Mouse (Mus musculus) intestine, postnatal 0 days (tissue): ENCODE measurements around the gene Gm47996. TPM values are rescaled to one million over a fixed set of nuclear protein-coding genes. Genes with fewer than 3 reads are reported as not detected.
A peak's percentile ranks its signal among the peaks of the same experiment; 100 is the strongest.
"Not testable (repeated sequence)": the region's sequence is repeated elsewhere in the genome, so short reads cannot be mapped to it uniquely, and the experiment has no call there.

Experiments
- ATAC-seq: fragments of 200-750 bp; cut with Nextera tagmentation; 2 replicates; pipeline ENCODE4 v1.8.0; 2017; ENCODE audit warnings: mild to moderate bottlenecking, moderate TSS enrichment, moderate library complexity
- H3K27ac ChIP-seq: fragments of 300-500 bp; sonication (generic); 2 replicates; pipeline ENCODE4 v1.5.1; 2014; ENCODE audit warnings: mild to moderate bottlenecking, low read depth, low read length, moderate library complexity
- H3K27me3 ChIP-seq: fragments of 300-500 bp; sonication (generic); replicated peaks from 2 replicates; pipeline ENCODE4 v1.6.1; 2014; ENCODE audit warnings: low read length, mixed read lengths; ENCODE audit not compliant: control insufficient read depth, insufficient read depth
- H3K36me3 ChIP-seq: fragments of 300-500 bp; sonication (generic); 2 replicates; pipeline ENCODE4 v1.6.1; 2014; ENCODE audit warnings: mild to moderate bottlenecking, moderate library complexity; ENCODE audit not compliant: control insufficient read depth, insufficient read depth
- H3K4me1 ChIP-seq: fragments of 300-500 bp; sonication (generic); replicated peaks from 2 replicates; pipeline ENCODE4 v1.6.1; 2014; ENCODE audit warnings: antibody characterized with exemption, low read length, mixed read lengths; ENCODE audit not compliant: control insufficient read depth, insufficient read depth
- H3K4me2 ChIP-seq: fragments of 300-500 bp; sonication (generic); replicated peaks from 2 replicates; pipeline ENCODE4 v1.6.1; 2014; ENCODE audit warnings: low read depth, mild to moderate bottlenecking, moderate library complexity
- H3K4me3 ChIP-seq: fragments of 300-500 bp; sonication (generic); 2 replicates; pipeline ENCODE4 v1.5.1; 2014; ENCODE audit warnings: low read depth, low read length
- H3K9ac ChIP-seq: fragments of 300-500 bp; sonication (generic); 2 replicates; pipeline ENCODE4 v1.6.1; 2014; ENCODE audit warnings: mild to moderate bottlenecking, low read depth, low read length
- H3K9me3 ChIP-seq: fragments of 300-500 bp; sonication (generic); 2 replicates; pipeline ENCODE4 v1.6.1; 2016; ENCODE audit warnings: mixed run types; ENCODE audit not compliant: control insufficient read depth
- CTCF ChIP-seq: sonication (generic); IDR thresholded peaks from 2 replicates; pipeline ENCODE4 v1.5.1; 2016; ENCODE audit warnings: low read depth, mild to moderate bottlenecking, control low read depth, antibody characterized with exemption, moderate library complexity
- WGBS: fragments of 180-500 bp; shearing (Covaris S2); extraction: QIAGEN DNeasy Blood & Tissue Kit; methylation state at CpG from one replicate; pipeline ENCODE4 v1.1.7; 2014; 5-methylcytosine and 5-hydroxymethylcytosine counted together
- polyA plus RNA-seq: library from polyadenylated mRNA; unstranded; fragments of >200 nt; fragmentation: Nextera tagmentation; extraction: Ambion mirVana; gene quantifications from 2 replicates; pipeline ENCODE4 v1.2.1, GENCODE M21; 2015

Gm47996 gene
- polyA plus RNA-seq, result not detected in 2 replicates

DNA sequence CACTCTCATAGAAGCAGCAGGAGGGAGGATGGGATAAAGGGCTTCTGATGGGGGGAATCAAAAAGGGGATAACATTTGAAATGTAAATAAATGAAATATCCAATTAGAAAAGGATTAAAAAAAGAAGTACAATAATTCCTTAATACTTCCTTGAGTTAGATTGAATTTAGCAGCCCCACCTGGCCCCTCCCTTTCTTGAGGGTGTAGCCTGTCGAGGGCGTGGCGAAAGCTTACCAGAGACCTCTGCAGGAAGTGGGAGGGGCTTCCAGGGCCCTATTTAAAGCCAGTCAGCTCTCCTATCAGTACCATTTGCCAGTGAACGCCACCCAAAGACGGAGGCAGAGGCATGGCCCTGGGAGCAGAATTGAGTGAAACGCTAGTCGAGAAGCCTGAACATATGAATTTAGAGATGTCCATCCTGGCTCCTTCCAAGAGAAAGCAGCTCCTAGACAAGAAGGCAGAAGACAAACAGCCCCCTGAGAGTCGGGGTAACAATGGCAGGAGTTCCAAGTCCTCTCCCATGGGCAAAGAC is at the start of gene Gm47996:
Gene Gm47996, plus strand, starts transcription at position 308 of the 532 bp plus-strand sequence.
- not testable (repeated sequence) for H3K4me2 ChIP-seq, H3K4me1 ChIP-seq, H3K9me3 ChIP-seq, H3K9ac ChIP-seq, ATAC-seq, H3K4me3 ChIP-seq, H3K27ac ChIP-seq, H3K27me3 ChIP-seq, H3K36me3 ChIP-seq
- 94% methylated on average over 4 of the region's 8 CpGs for WGBS

- H3K4me2 ChIP-seq, result no peak overlapping the region
- no peaks in the 10 kb centered on the region for H3K9me3 ChIP-seq
- H3K27me3 ChIP-seq, result no peaks in the 10 kb centered on the region
- H3K36me3 ChIP-seq, result no peaks in the 10 kb centered on the region
- peaks cover 7% of the 10 kb centered on the region for H3K4me1 ChIP-seq
- H3K4me3 ChIP-seq, result no peak overlapping the region
- 0 out of 2 replicates have a peak, but pooled peaks have one; percentile 20 for ATAC-seq
- TF ChIP-seq CTCF, result no peak
- peak overlapping the region; percentile 57; the same call in 1 of the 2 replicates for H3K27ac ChIP-seq
- no peak overlapping the region for H3K9ac ChIP-seq
- WGBS, result 19% methylated on average over 8 of the region's 8 CpGs
Measured at GRCm38 (mm10) chr1:151166031-151166430, 43.9 kb upstream of the Gm47996 start.

GRCm38 (mm10) chr1:151167297-151168047 is 42.5 kb upstream of the Gm47996 start:
- Histone ChIP-seq H3K4me2 (peak overlapping the region; percentile 40), H3K9me3 (no peaks in the 10 kb centered on the region), H3K27me3 (no peaks in the 10 kb centered on the region), H3K4me3 (no peak overlapping the region), H3K27ac (peak overlapping the region; percentile 74), H3K4me1 (peaks cover 7% of the 10 kb centered on the region), H3K36me3 (no peaks in the 10 kb centered on the region), H3K9ac (0 out of 2 replicates have a peak overlapping the region, but pooled peaks have one; percentile 22)
- WGBS, result 15% methylated on average over 12 of the region's 12 CpGs
- ATAC-seq, result peak; percentile 66
- TF ChIP-seq CTCF, result no peak

GRCm38 (mm10) chr1:151168637-151169036 is 41.3 kb upstream of the Gm47996 start:
- ATAC-seq, result 0 out of 2 replicates have a peak, but pooled peaks have one; percentile 23
- no peak overlapping the region for H3K9ac ChIP-seq
- no peak overlapping the region for H3K4me3 ChIP-seq
- H3K9me3 ChIP-seq, result no peaks in the 10 kb centered on the region
- no peaks in the 10 kb centered on the region for H3K36me3 ChIP-seq
- peaks cover 7% of the 10 kb centered on the region for H3K4me1 ChIP-seq
- WGBS, result 44% methylated on average over 3 of the region's 3 CpGs
- no peak for TF ChIP-seq CTCF
- no peak overlapping the region for H3K27ac ChIP-seq
- no peak overlapping the region for H3K4me2 ChIP-seq
- H3K27me3 ChIP-seq, result no peaks in the 10 kb centered on the region

DNA sequence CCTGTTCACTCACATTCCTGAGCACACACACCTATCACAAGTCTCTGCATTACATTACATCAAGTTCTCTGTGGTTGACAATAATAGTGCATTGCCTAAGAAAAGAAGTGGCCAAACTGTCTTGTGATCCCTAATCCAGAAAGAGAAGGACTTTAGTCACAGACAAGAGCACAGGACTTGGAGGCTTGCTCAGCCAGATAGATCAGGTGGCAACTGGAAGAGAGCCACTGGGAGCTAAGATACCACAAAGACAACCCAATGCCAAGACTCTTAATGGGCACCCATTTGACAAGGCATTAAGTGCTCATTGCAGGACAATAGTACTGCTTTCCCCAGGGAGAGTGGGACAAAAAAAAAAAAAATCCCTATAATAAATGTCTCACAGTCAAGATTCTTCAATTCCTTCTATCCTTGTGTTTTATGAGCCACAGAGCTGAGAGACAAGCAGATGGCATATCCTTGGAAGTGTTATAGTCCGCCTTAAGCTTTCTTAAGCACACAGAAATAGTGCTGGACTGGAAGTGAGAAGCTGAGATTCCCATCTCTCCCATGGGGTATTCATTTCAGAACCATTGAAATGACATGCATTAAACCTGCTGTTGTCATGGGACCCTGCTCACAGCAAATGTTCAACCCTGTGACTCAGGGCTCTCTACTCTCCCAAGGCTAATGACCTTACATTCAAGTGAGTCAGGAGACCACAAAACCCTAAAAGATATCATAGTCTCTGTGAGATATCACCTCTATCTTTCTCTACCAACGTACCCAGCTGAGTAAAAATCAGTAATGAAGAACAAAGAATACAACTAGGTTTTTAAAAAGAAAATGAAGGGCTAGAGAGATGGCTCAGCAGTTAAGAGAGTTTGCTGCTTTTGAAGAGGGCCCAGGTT is 38.1 kb upstream of the Gm47996 start:
- Histone ChIP-seq H3K4me1 (peaks cover 4% of the 10 kb centered on the region; the same call in 1 of the 2 replicates), H3K27me3 (no peaks in the 10 kb centered on the region), H3K9me3 (no peaks in the 10 kb centered on the region), H3K27ac (peak overlapping the region; percentile 61), H3K9ac (no peak overlapping the region), H3K36me3 (no peaks in the 10 kb centered on the region), H3K4me2 (no peak overlapping the region), H3K4me3 (no peak overlapping the region)
- peak; percentile 70 for ATAC-seq
- 61% methylated on average over 2 of the region's 2 CpGs for WGBS
- TF ChIP-seq CTCF, result no peak
